Mouse (Mus musculus): ENCODE measurements at regions not wholly inside any gene's neighbourhood (a gene's known extent, or its start where the extent isn't known, plus 50 kb on each side); places are given as distances from the start of the nearest gene placed in this dataset.

GRCm38 (mm10) chr8:10882381-10882780 lies 125.9 kb downstream of the Irs2 start:
- H3K36me3 ChIP-seq (ENCODE audit: control insufficient read depth, insufficient read depth): no peaks in the 10 kb centered on the region
- H3K4me2 ChIP-seq (ENCODE audit: low read length): no peak overlapping the region
- WGBS: 79% methylated on average over 5 of the region's 5 CpGs
- H3K9me3 ChIP-seq (ENCODE audit: control insufficient read depth, low read length): no peaks in the 10 kb centered on the region
- H3K9ac ChIP-seq (replicated peaks; ENCODE audit: low read depth, low read length): no peak overlapping the region
- no peaks in the 10 kb centered on the region for H3K27me3 ChIP-seq (replicated peaks; ENCODE audit: control insufficient read depth, insufficient read depth, low read length)
- no peak overlapping the region for H3K27ac ChIP-seq (ENCODE audit: low read length)
- H3K4me1 ChIP-seq (replicated peaks; ENCODE audit: control insufficient read depth, insufficient read depth, low read length): peaks cover 3% of the 10 kb centered on the region; the same call in 1 of the 2 replicates
- no peak for ATAC-seq
- H3K4me3 ChIP-seq (replicated peaks; ENCODE audit: low read length): no peak overlapping the region

- no peaks in the 10 kb centered on the region for H3K36me3 ChIP-seq (ENCODE audit: control insufficient read depth, insufficient read depth)
Measured at GRCm38 (mm10) chr8:10879883-10880282, 128.4 kb downstream of the Irs2 start.

GRCm38 (mm10) chr8:10879049-10879847 lies 129.0 kb downstream of the Irs2 start:
- Histone ChIP-seq H3K4me2 (ENCODE audit: low read length) (no peak overlapping the region), H3K36me3 (ENCODE audit: control insufficient read depth, insufficient read depth) (no peaks in the 10 kb centered on the region), H3K9me3 (ENCODE audit: control insufficient read depth, low read length) (no peaks in the 10 kb centered on the region), H3K4me1 (replicated peaks; ENCODE audit: control insufficient read depth, insufficient read depth, low read length) (peaks cover 4% of the 10 kb centered on the region; the same call in 1 of the 2 replicates), H3K27me3 (replicated peaks; ENCODE audit: control insufficient read depth, insufficient read depth, low read length) (no peaks in the 10 kb centered on the region), H3K27ac (ENCODE audit: low read length) (no peak overlapping the region), H3K4me3 (replicated peaks; ENCODE audit: low read length) (no peak overlapping the region), H3K9ac (replicated peaks; ENCODE audit: low read depth, low read length) (no peak overlapping the region)
- no peak for ATAC-seq
- 84% methylated on average over 10 of the region's 10 CpGs for WGBS

More at GRCm38 (mm10) chr8:10879883-10880282, 128.4 kb downstream of the Irs2 start:
- H3K27me3 ChIP-seq (replicated peaks; ENCODE audit: control insufficient read depth, insufficient read depth, low read length): no peaks in the 10 kb centered on the region
- no peaks in the 10 kb centered on the region for H3K9me3 ChIP-seq (ENCODE audit: control insufficient read depth, low read length)
- no peak overlapping the region for H3K27ac ChIP-seq (ENCODE audit: low read length)
- ATAC-seq: no peak
- H3K4me1 ChIP-seq (replicated peaks; ENCODE audit: control insufficient read depth, insufficient read depth, low read length): peaks cover 3% of the 10 kb centered on the region; the same call in 1 of the 2 replicates
- no peak overlapping the region for H3K4me3 ChIP-seq (replicated peaks; ENCODE audit: low read length)
- no peak overlapping the region for H3K4me2 ChIP-seq (ENCODE audit: low read length)
- WGBS: 38% methylated on average over 6 of the region's 6 CpGs
- no peak overlapping the region for H3K9ac ChIP-seq (replicated peaks; ENCODE audit: low read depth, low read length)

- H3K27ac ChIP-seq (ENCODE audit: low read length): no peak overlapping the region
- no peak overlapping the region for H3K9ac ChIP-seq (replicated peaks; ENCODE audit: low read depth, low read length)
- ATAC-seq: no peak
- H3K4me2 ChIP-seq (ENCODE audit: low read length): no peak overlapping the region
- H3K4me3 ChIP-seq (replicated peaks; ENCODE audit: low read length): no peak overlapping the region
- no peaks in the 10 kb centered on the region for H3K36me3 ChIP-seq (ENCODE audit: control insufficient read depth, insufficient read depth)
- H3K9me3 ChIP-seq (ENCODE audit: control insufficient read depth, low read length): no peaks in the 10 kb centered on the region
- H3K4me1 ChIP-seq (replicated peaks; ENCODE audit: control insufficient read depth, insufficient read depth, low read length): peaks cover 6% of the 10 kb centered on the region; the same call in 1 of the 2 replicates
- WGBS: 93% methylated on average over 4 of the region's 4 CpGs
- H3K27me3 ChIP-seq (replicated peaks; ENCODE audit: control insufficient read depth, insufficient read depth, low read length): no peaks in the 10 kb centered on the region
Measured at GRCm38 (mm10) chr8:10878371-10878770, 129.9 kb downstream of the Irs2 start.

- 75% methylated on average over 6 of the region's 6 CpGs for WGBS
- H3K9ac ChIP-seq (replicated peaks; ENCODE audit: low read depth, low read length): no peak overlapping the region
- H3K36me3 ChIP-seq (ENCODE audit: control insufficient read depth, insufficient read depth): no peaks in the 10 kb centered on the region
- H3K4me3 ChIP-seq (replicated peaks; ENCODE audit: low read length): no peak overlapping the region
- 0 out of 2 replicates have a peak, but pooled peaks have one; percentile 9 for ATAC-seq
- no peaks in the 10 kb centered on the region for H3K27me3 ChIP-seq (replicated peaks; ENCODE audit: control insufficient read depth, insufficient read depth, low read length)
- H3K4me2 ChIP-seq (ENCODE audit: low read length): no peak overlapping the region
- H3K27ac ChIP-seq (ENCODE audit: low read length): no peak overlapping the region
- H3K4me1 ChIP-seq (replicated peaks; ENCODE audit: control insufficient read depth, insufficient read depth, low read length): peaks cover 17% of the 10 kb centered on the region
- no peaks in the 10 kb centered on the region for H3K9me3 ChIP-seq (ENCODE audit: control insufficient read depth, low read length)
Measured at GRCm38 (mm10) chr8:10875170-10875569, 133.1 kb downstream of the Irs2 start.

GRCm38 (mm10) chr8:10871451-10871850 lies 136.8 kb downstream of the Irs2 start:
- Histone ChIP-seq H3K4me3 (replicated peaks; ENCODE audit: low read length) (no peak overlapping the region), H3K27me3 (replicated peaks; ENCODE audit: control insufficient read depth, insufficient read depth, low read length) (no peaks in the 10 kb centered on the region), H3K36me3 (ENCODE audit: control insufficient read depth, insufficient read depth) (no peaks in the 10 kb centered on the region), H3K4me1 (replicated peaks; ENCODE audit: control insufficient read depth, insufficient read depth, low read length) (peaks cover 17% of the 10 kb centered on the region), H3K9ac (replicated peaks; ENCODE audit: low read depth, low read length) (no peak overlapping the region), H3K9me3 (ENCODE audit: control insufficient read depth, low read length) (no peaks in the 10 kb centered on the region), H3K27ac (ENCODE audit: low read length) (no peak overlapping the region), H3K4me2 (ENCODE audit: low read length) (no peak overlapping the region)
- no peak for ATAC-seq
- whole genome bisulfite sequencing: 52% methylated on average over 7 of the region's 7 CpGs

- H3K9ac ChIP-seq (replicated peaks; ENCODE audit: low read depth, low read length): no peak overlapping the region
- WGBS: 38% methylated on average over 13 of the region's 13 CpGs
- H3K4me3 ChIP-seq (replicated peaks; ENCODE audit: low read length): no peak overlapping the region
- H3K27ac ChIP-seq (ENCODE audit: low read length): no peak overlapping the region
- no peak overlapping the region for H3K4me2 ChIP-seq (ENCODE audit: low read length)
- H3K4me1 ChIP-seq (replicated peaks; ENCODE audit: control insufficient read depth, insufficient read depth, low read length): peaks cover 17% of the 10 kb centered on the region
- H3K36me3 ChIP-seq (ENCODE audit: control insufficient read depth, insufficient read depth): no peaks in the 10 kb centered on the region
- no peaks in the 10 kb centered on the region for H3K27me3 ChIP-seq (replicated peaks; ENCODE audit: control insufficient read depth, insufficient read depth, low read length)
- no peaks in the 10 kb centered on the region for H3K9me3 ChIP-seq (ENCODE audit: control insufficient read depth, low read length)
- ATAC-seq: peak; percentile 83
Measured at GRCm38 (mm10) chr8:10870423-10871055, 137.7 kb downstream of the Irs2 start.

GRCm38 (mm10) chr8:10869866-10870265 lies 138.4 kb downstream of the Irs2 start:
- Histone ChIP-seq H3K4me2 (ENCODE audit: low read length) (no peak overlapping the region), H3K4me3 (replicated peaks; ENCODE audit: low read length) (no peak overlapping the region), H3K9ac (replicated peaks; ENCODE audit: low read depth, low read length) (no peak overlapping the region), H3K27ac (ENCODE audit: low read length) (no peak overlapping the region), H3K4me1 (replicated peaks; ENCODE audit: control insufficient read depth, insufficient read depth, low read length) (peaks cover 17% of the 10 kb centered on the region), H3K36me3 (ENCODE audit: control insufficient read depth, insufficient read depth) (no peaks in the 10 kb centered on the region), H3K9me3 (ENCODE audit: control insufficient read depth, low read length) (no peaks in the 10 kb centered on the region), H3K27me3 (replicated peaks; ENCODE audit: control insufficient read depth, insufficient read depth, low read length) (no peaks in the 10 kb centered on the region)
- no peak for ATAC-seq
- WGBS: 71% methylated on average over 10 of the region's 10 CpGs

- Histone ChIP-seq H3K4me1 (replicated peaks; ENCODE audit: control insufficient read depth, insufficient read depth, low read length) (peaks cover 14% of the 10 kb centered on the region), H3K4me3 (replicated peaks; ENCODE audit: low read length) (no peak overlapping the region), H3K9ac (replicated peaks; ENCODE audit: low read depth, low read length) (no peak overlapping the region), H3K36me3 (ENCODE audit: control insufficient read depth, insufficient read depth) (no peaks in the 10 kb centered on the region), H3K4me2 (ENCODE audit: low read length) (no peak overlapping the region), H3K27ac (ENCODE audit: low read length) (no peak overlapping the region), H3K9me3 (ENCODE audit: control insufficient read depth, low read length) (no peaks in the 10 kb centered on the region), H3K27me3 (replicated peaks; ENCODE audit: control insufficient read depth, insufficient read depth, low read length) (no peaks in the 10 kb centered on the region)
- 74% methylated on average over 7 of the region's 7 CpGs for WGBS
- ATAC-seq: no peak
Measured at GRCm38 (mm10) chr8:10866696-10867395, 141.4 kb downstream of the Irs2 start.
